Mouse (Mus musculus) CH12.LX (cell line): ENCODE results near the gene Cpt1b.

Experiments used
- CHD2 ChIP-seq: IDR thresholded peaks from 2 replicates; pipeline ENCODE4 v1.6.1; 2011; ENCODE audit warnings: low read length, improper control_type of control experiment
- ELF1 ChIP-seq: IDR thresholded peaks from 2 replicates; pipeline ENCODE4 v1.6.1; 2014; ENCODE audit warnings: low read depth, mild to moderate bottlenecking, inconsistent platforms, low read length, improper control_type of control experiment
- EP300 ChIP-seq: IDR thresholded peaks from 2 replicates; pipeline ENCODE4 v1.6.1; 2011; ENCODE audit warnings: low read length, improper control_type of control experiment
- HCFC1 ChIP-seq: IDR thresholded peaks from 2 replicates; pipeline ENCODE4 v1.6.1; 2012; ENCODE audit warnings: low read depth, mild to moderate bottlenecking, inconsistent platforms, low read length, improper control_type of control experiment
- MAZ ChIP-seq: IDR thresholded peaks from 2 replicates; pipeline ENCODE4 v1.6.1; 2012; ENCODE audit warnings: low read depth, mild to moderate bottlenecking, inconsistent platforms, low read length, improper control_type of control experiment, moderate library complexity
- NRF1 ChIP-seq: IDR thresholded peaks from 2 replicates; pipeline ENCODE4 v1.6.1; 2014; ENCODE audit warnings: low read depth, mild to moderate bottlenecking, inconsistent platforms, low read length, improper control_type of control experiment, moderate library complexity
- POLR2A ChIP-seq: IDR thresholded peaks from 2 replicates; pipeline ENCODE4 v1.6.1; 2011; ENCODE audit warnings: low read depth, mild to moderate bottlenecking, improper control_type of control experiment, low read length
- UBTF ChIP-seq: IDR thresholded peaks from 2 replicates; pipeline ENCODE4 v1.6.1; 2012; ENCODE audit warnings: low read depth, mild to moderate bottlenecking, inconsistent platforms, low read length, improper control_type of control experiment, moderate library complexity
- ZC3H11A ChIP-seq: IDR thresholded peaks from 2 replicates; pipeline ENCODE4 v1.6.1; 2012; ENCODE audit warnings: low read depth, mild to moderate bottlenecking, inconsistent platforms, low read length, improper control_type of control experiment

DNA sequence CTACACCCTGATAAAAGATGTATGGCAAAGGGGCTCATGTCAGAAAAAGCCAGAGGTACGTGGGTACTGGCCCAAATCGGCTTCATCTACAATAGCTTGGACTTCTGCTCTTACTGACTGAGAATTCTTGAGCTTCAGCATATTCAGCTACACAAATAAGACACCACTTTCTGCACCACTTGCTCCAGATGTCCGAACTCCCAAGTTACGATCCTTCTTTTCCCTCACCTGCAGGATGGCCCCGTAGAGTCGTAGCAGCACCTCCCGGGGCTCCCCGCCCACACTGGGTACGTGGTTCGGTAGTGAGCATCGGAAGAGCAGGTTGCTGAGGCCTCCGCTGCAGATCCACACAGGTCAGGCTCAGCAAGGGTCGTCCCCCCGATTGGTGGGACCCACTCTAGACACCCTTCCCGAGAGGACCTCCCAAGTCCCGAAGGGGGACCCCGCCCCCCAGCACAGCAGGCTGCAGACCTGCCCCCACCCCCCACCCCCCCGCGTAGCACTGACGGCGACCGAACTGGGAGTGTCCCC, 3.2 kb upstream of the Cpt1b start:
- TF ChIP-seq POLR2A (no peak), NRF1 (no peak), ZC3H11A (no peak), MAZ (no peak), EP300 (no peak), CHD2 (no peak), UBTF (no peak), ELF1 (no peak), HCFC1 (no peak)
